Mouse (Mus musculus): ENCODE results near the gene Rad51b. TPM values are rescaled to one million over a fixed set of nuclear protein-coding genes. Genes with fewer than 3 reads are reported as not detected.

Rad51b gene
- polyA plus RNA-seq, 1 experiment from 2014 or later, result 8.0 TPM

- Histone ChIP-seq H3K36me3 (ENCODE audit: control insufficient read depth, insufficient read depth, low read length) (no peaks in the 10 kb centered on the region), H3K4me1 (replicated peaks; ENCODE audit: control insufficient read depth, insufficient read depth, low read length) (peaks cover 9% of the 10 kb centered on the region)
- WGBS, result 40% methylated on average over 8 of the region's 8 CpGs
Measured at GRCm38 (mm10) chr12:79703555-79703954, 406.5 kb downstream of the Rad51b start.

GRCm38 (mm10) chr12:79705501-79706266, 408.6 kb downstream of the Rad51b start:
- peaks cover 9% of the 10 kb centered on the region for H3K4me1 ChIP-seq (replicated peaks; ENCODE audit: control insufficient read depth, insufficient read depth, low read length)
- ATAC-seq (replicated peaks; ENCODE audit: low FRiP score), result 0 out of 2 replicates have a peak, but pooled peaks have one; percentile 24

More at GRCm38 (mm10) chr12:79703555-79703954, 406.5 kb downstream of the Rad51b start:
- Histone ChIP-seq H3K4me2 (ENCODE audit: low read depth, low read length, severe bottlenecking) (no peak overlapping the region), H3K27me3 (ENCODE audit: control insufficient read depth, insufficient read depth, low read length) (no peaks in the 10 kb centered on the region), H3K27ac (ENCODE audit: low read depth, low read length) (no peak overlapping the region), H3K9me3 (ENCODE audit: control insufficient read depth, low read length) (no peaks in the 10 kb centered on the region), H3K9ac (ENCODE audit: low read length) (no peak overlapping the region), H3K4me3 (ENCODE audit: low read depth, low read length) (no peak overlapping the region)
- no peak for ATAC-seq (replicated peaks; ENCODE audit: low FRiP score)
- DNase-seq (ENCODE audit: low spot score), result no peak

GRCm38 (mm10) chr12:79707565-79708422, 410.7 kb downstream of the Rad51b start:
- Histone ChIP-seq H3K27me3 (ENCODE audit: control insufficient read depth, insufficient read depth, low read length) (no peaks in the 10 kb centered on the region), H3K4me1 (replicated peaks; ENCODE audit: control insufficient read depth, insufficient read depth, low read length) (peaks cover 9% of the 10 kb centered on the region), H3K36me3 (ENCODE audit: control insufficient read depth, insufficient read depth, low read length) (no peaks in the 10 kb centered on the region), H3K9me3 (ENCODE audit: control insufficient read depth, low read length) (no peaks in the 10 kb centered on the region), H3K27ac (ENCODE audit: low read depth, low read length) (no peak overlapping the region), H3K4me3 (ENCODE audit: low read depth, low read length) (no peak overlapping the region), H3K4me2 (ENCODE audit: low read depth, low read length, severe bottlenecking) (no peak overlapping the region), H3K9ac (ENCODE audit: low read length) (no peak overlapping the region)
- WGBS, result 81% methylated on average over 9 of the region's 9 CpGs
- DNase-seq (ENCODE audit: low spot score), result no peak
- ATAC-seq (replicated peaks; ENCODE audit: low FRiP score), result no peak

More at GRCm38 (mm10) chr12:79705501-79706266, 408.6 kb downstream of the Rad51b start:
- DNase-seq (ENCODE audit: low spot score), result no peak
- Histone ChIP-seq H3K4me2 (ENCODE audit: low read depth, low read length, severe bottlenecking) (no peak overlapping the region), H3K4me3 (ENCODE audit: low read depth, low read length) (no peak overlapping the region), H3K36me3 (ENCODE audit: control insufficient read depth, insufficient read depth, low read length) (no peaks in the 10 kb centered on the region), H3K27ac (ENCODE audit: low read depth, low read length) (no peak overlapping the region; the same call in 1 of the 2 replicates), H3K9ac (ENCODE audit: low read length) (no peak overlapping the region), H3K9me3 (ENCODE audit: control insufficient read depth, low read length) (no peaks in the 10 kb centered on the region), H3K27me3 (ENCODE audit: control insufficient read depth, insufficient read depth, low read length) (no peaks in the 10 kb centered on the region)
- WGBS, result 42% methylated on average over 11 of the region's 11 CpGs

- Histone ChIP-seq H3K9me3 (ENCODE audit: control insufficient read depth, low read length) (no peaks in the 10 kb centered on the region), H3K27ac (ENCODE audit: low read depth, low read length) (no peak overlapping the region), H3K4me3 (ENCODE audit: low read depth, low read length) (no peak overlapping the region), H3K27me3 (ENCODE audit: control insufficient read depth, insufficient read depth, low read length) (no peaks in the 10 kb centered on the region), H3K36me3 (ENCODE audit: control insufficient read depth, insufficient read depth, low read length) (no peaks in the 10 kb centered on the region), H3K4me1 (replicated peaks; ENCODE audit: control insufficient read depth, insufficient read depth, low read length) (peaks cover 9% of the 10 kb centered on the region), H3K9ac (ENCODE audit: low read length) (no peak overlapping the region), H3K4me2 (ENCODE audit: low read depth, low read length, severe bottlenecking) (no peak overlapping the region)
- 88% methylated on average over 5 of the region's 5 CpGs for WGBS
- no peak for DNase-seq (ENCODE audit: low spot score)
- ATAC-seq (replicated peaks; ENCODE audit: low FRiP score), result no peak
Measured at GRCm38 (mm10) chr12:79708423-79708733, 411.3 kb downstream of the Rad51b start.

- ATAC-seq (replicated peaks; ENCODE audit: low FRiP score), result no peak
- no peak for DNase-seq (ENCODE audit: low spot score)
- Histone ChIP-seq H3K4me3 (ENCODE audit: low read depth, low read length) (no peak overlapping the region), H3K4me2 (ENCODE audit: low read depth, low read length, severe bottlenecking) (no peak overlapping the region), H3K4me1 (replicated peaks; ENCODE audit: control insufficient read depth, insufficient read depth, low read length) (peaks cover 22% of the 10 kb centered on the region), H3K9me3 (ENCODE audit: control insufficient read depth, low read length) (no peaks in the 10 kb centered on the region), H3K27me3 (ENCODE audit: control insufficient read depth, insufficient read depth, low read length) (no peaks in the 10 kb centered on the region), H3K9ac (ENCODE audit: low read length) (no peak overlapping the region), H3K36me3 (ENCODE audit: control insufficient read depth, insufficient read depth, low read length) (no peaks in the 10 kb centered on the region), H3K27ac (ENCODE audit: low read depth, low read length) (no peak overlapping the region)
Measured at GRCm38 (mm10) chr12:79713286-79713685, 416.2 kb downstream of the Rad51b start.

GRCm38 (mm10) chr12:79714484-79714883, 417.4 kb downstream of the Rad51b start:
- peak overlapping the region; percentile 86; the same call in 1 of the 2 replicates for H3K27ac ChIP-seq (ENCODE audit: low read depth, low read length)

GRCm38 (mm10) chr12:79715506-79716345, 418.6 kb downstream of the Rad51b start:
- ATAC-seq (replicated peaks; ENCODE audit: low FRiP score) (peak; percentile 47; the same call in 1 of the 2 replicates), DNase-seq (ENCODE audit: low spot score) (peak; percentile 77)
- Histone ChIP-seq H3K27me3 (ENCODE audit: control insufficient read depth, insufficient read depth, low read length) (no peaks in the 10 kb centered on the region), H3K9ac (ENCODE audit: low read length) (peak overlapping the region; percentile 45), H3K4me1 (replicated peaks; ENCODE audit: control insufficient read depth, insufficient read depth, low read length) (peaks cover 36% of the 10 kb centered on the region), H3K27ac (ENCODE audit: low read depth, low read length) (peak overlapping the region; percentile 86), H3K36me3 (ENCODE audit: control insufficient read depth, insufficient read depth, low read length) (no peaks in the 10 kb centered on the region), H3K9me3 (ENCODE audit: control insufficient read depth, low read length) (no peaks in the 10 kb centered on the region), H3K4me2 (ENCODE audit: low read depth, low read length, severe bottlenecking) (peak overlapping the region; percentile 18; the same call in 1 of the 2 replicates), H3K4me3 (ENCODE audit: low read depth, low read length) (no peak overlapping the region; the same call in 1 of the 2 replicates)
- WGBS, result 12% methylated on average over 12 of the region's 12 CpGs

More at GRCm38 (mm10) chr12:79714484-79714883, 417.4 kb downstream of the Rad51b start:
- Histone ChIP-seq H3K9me3 (ENCODE audit: control insufficient read depth, low read length) (no peaks in the 10 kb centered on the region), H3K27me3 (ENCODE audit: control insufficient read depth, insufficient read depth, low read length) (no peaks in the 10 kb centered on the region), H3K4me2 (ENCODE audit: low read depth, low read length, severe bottlenecking) (no peak overlapping the region), H3K36me3 (ENCODE audit: control insufficient read depth, insufficient read depth, low read length) (no peaks in the 10 kb centered on the region), H3K4me3 (ENCODE audit: low read depth, low read length) (no peak overlapping the region), H3K4me1 (replicated peaks; ENCODE audit: control insufficient read depth, insufficient read depth, low read length) (peaks cover 28% of the 10 kb centered on the region), H3K9ac (ENCODE audit: low read length) (no peak overlapping the region)
- ATAC-seq (replicated peaks; ENCODE audit: low FRiP score) (no peak), DNase-seq (ENCODE audit: low spot score) (no peak)
- 74% methylated on average over 6 of the region's 6 CpGs for WGBS
